Mouse (Mus musculus) kidney, adult 9 months (tissue): ENCODE measurements around the gene Cog5.
"Not testable (repeated sequence)": the region's sequence is repeated elsewhere in the genome, so short reads cannot be mapped to it uniquely, and the experiment has no call there.

Experiments
- DNase-seq: peaks from one replicate; pipeline ENCODE4 v3.0.0; 2022

The Cog5 gene

DNA sequence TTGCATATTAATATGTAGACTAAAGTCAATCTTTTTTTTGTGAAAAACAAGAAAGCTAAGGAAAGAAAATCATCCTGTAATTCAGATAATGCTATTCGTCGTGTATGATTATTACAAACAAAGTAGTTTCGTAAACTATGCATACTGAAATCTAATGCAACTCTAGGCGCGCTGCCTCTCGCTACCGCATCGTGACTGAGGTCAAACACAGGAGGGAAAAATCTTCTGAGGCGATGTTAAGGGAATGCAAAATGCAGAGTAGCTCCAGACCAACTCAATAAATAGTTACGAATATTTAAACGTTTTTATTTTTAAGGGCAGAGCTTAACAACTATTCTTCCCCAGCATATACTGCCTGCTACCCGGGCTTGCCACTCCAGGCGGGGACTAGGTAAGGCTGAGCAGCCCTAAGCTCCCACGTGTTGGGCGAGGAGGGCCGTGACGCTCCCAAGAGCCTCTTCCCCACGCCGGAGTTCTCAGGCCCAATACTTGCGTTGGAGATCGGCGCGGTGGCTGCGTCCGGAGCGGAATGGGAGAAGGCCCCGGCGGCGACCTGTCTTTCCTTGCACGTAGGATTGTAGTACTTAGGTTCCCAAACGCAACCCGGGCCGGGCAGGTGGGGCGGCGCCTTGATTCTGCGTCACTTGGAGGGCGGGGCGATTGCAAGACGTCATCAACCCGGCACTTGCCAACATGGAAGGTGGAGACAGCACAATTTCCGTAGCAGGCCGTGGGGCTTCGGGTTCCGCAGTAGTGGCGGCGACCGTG lies at the start of gene Cog5, which contains the start of gene Dus4l:
Cog5 (plus strand) TSS at position 673 of the 768 bp plus-strand sequence.
Dus4l (minus strand) TSS at position 630 of the 768 bp plus-strand sequence.
- DNase-seq, result peak; percentile 98

DNA sequence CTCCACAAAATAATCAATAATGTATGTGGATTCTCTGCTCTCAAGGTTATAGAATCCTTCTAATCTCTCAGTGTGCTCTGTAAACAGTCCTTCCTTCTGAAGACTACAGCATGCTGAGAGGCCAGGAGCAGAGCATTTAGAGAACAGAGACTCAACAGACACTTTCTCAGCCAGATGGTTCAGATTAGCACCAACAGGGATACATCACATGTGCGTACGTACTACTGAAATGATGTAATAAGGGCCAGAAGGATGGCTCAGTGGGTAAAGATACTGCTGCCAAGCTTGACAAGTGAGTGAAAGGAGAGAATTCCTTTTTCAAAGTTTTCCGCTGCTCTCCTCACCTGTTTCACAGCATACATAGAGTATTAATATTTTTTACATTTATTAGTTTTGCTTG lies 49.8 kb upstream of the Cog5 start:
- DNase-seq, result no peak

- DNase-seq, result no peak
Measured at GRCm38 (mm10) chr12:31608138-31608537, 46.5 kb upstream of the Cog5 start.

DNA sequence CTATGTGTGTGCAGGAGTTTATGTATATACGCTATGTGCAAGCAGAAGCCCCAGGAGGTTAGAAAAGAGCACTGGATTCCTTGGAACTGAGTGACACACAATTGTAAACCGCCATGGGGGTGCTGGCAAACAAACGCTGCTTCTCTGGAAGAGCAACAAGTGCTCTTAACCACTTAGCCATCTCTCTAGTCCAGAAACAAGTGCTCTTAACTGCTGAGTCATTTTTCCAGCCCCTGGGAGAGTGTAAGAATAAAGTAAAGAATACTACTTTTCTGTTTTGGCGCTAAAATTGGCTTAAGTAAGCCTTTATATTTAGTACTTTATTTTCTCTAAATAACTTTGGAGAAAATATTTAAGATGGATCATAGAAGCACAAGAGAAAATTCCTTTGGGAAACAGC lies 41.3 kb upstream of the Cog5 start:
- no peak for DNase-seq

GRCm38 (mm10) chr12:31620106-31620505 lies 34.6 kb upstream of the Cog5 start:
- DNase-seq, result no peak

- DNase-seq, result no peak
Measured at GRCm38 (mm10) chr12:31625016-31625415, 29.7 kb upstream of the Cog5 start.

DNA sequence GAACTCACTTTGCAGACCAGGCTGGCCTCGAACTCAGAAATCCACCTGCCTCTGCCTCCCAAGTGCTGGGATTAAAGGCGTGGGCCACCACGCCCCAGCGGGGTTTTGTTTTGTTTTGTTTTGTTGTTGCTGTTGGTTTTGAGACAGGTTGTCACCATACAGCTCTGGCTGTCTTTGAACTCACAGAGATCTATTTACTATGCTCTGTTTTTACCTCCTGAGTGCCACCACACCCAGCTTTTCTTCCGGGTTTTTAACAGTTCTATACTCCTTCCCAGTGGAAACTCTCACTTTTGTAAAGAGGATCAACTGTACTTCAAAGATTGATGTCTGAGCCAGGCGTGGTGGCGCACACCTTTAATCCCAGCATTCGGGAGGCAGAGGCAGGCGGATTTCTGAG lies 26.3 kb upstream of the Cog5 start:
- DNase-seq, result not testable (repeated sequence)

- DNase-seq, result no peak
Measured at GRCm38 (mm10) chr12:31633970-31634342, 20.7 kb upstream of the Cog5 start.

DNA sequence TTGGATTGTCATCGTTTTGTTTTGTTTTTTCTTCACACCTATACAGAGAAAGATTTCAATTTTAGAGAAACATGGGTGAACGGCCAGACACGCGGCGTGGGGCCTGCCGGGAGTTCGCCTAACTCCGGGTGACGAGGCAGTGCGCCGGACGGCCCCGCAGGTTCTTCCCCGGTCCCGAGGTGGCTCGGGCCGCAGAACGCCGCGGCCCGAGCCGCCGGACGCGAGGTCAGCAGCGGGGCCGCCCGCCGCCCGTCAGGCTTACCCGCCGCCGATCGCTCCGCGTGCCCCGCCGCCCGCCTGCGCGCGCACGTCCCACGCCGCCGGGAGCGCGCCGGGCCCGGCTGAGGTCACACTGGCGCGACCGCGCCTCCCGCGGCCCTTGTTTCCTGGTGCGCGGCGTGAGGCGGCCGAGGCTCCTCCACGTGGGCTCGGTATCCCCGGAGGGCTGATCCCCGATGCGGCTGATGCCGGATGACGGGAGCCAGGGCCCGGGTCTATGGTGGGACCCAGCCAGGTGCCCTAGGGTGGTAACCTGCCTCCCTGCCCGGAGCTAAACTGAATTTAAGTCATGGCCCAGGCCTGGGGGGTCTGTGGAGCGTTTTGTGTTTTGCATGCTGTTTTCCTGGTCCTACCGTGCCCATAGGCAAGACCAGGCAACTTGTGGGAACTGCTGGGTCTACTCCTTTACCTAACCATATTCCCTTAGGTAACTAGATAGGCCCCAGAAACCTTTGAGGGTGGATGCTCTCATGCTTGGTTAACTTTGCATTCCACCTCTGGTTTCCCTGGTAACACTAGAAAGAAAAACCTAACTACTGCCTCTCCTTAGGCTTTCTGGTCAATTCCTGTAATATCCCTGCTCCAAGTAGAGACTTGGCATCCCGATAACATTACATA lies 20.1 kb upstream of the Cog5 start, which contains the start of gene Bcap29:
Bcap29 (minus strand) TSS at position 316 of the 897 bp plus-strand sequence.
- DNase-seq, result peak; percentile 69

GRCm38 (mm10) chr12:31635240-31635607 lies 19.4 kb upstream of the Cog5 start:
- DNase-seq, result no peak

GRCm38 (mm10) chr12:31653611-31654010 lies 1.1 kb upstream of the Cog5 start:
- no peak for DNase-seq

GRCm38 (mm10) chr12:31654965-31655477 lies 352 bp downstream of the Cog5 start:
- no peak for DNase-seq

DNA sequence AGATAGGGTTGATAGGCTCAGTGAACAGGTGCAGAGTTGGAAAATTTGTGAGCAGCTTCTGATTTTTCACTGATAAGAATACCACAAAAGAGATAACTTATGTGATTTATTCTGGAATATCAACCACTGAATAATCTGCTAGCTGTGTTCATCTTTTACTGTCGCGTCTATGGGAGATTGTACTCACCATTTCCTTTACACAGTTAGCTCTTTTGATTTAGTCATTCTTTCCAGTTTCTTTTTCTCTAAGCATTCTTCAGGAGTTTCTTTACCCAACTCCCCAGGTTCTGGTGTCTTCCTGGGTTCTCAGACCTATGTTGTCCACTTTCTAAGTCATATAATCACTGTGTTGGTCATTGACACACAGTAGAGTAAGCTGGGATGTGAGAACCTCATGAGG lies 2.2 kb downstream of the Cog5 start:
- DNase-seq, result no peak

GRCm38 (mm10) chr12:31665999-31666398 lies 11.3 kb downstream of the Cog5 start:
- DNase-seq, result no peak

DNA sequence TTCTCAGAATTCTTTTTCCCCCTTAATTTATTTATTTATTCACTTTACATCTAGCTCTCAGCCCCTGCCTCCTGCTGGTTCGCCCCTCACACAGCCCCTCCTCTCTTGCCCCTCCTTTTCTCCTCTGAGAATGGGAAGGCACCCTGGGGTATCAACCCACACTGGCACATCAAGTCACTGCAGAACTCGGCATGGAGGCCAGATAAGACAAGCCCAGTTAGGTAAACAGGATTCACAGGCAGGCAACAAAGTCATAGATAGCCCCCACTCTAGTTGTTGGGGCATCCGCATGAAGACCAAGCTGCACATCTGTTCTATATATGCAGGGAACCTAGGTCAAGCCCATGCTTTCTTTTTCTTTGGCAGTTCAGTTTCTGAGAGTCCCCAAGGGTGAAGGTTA lies 12.5 kb downstream of the Cog5 start:
- DNase-seq, result no peak

- no peak for DNase-seq
Measured at GRCm38 (mm10) chr12:31686679-31687078, 32.0 kb downstream of the Cog5 start.

- DNase-seq, result no peak
Measured at GRCm38 (mm10) chr12:31693278-31693677, 38.6 kb downstream of the Cog5 start.

DNA sequence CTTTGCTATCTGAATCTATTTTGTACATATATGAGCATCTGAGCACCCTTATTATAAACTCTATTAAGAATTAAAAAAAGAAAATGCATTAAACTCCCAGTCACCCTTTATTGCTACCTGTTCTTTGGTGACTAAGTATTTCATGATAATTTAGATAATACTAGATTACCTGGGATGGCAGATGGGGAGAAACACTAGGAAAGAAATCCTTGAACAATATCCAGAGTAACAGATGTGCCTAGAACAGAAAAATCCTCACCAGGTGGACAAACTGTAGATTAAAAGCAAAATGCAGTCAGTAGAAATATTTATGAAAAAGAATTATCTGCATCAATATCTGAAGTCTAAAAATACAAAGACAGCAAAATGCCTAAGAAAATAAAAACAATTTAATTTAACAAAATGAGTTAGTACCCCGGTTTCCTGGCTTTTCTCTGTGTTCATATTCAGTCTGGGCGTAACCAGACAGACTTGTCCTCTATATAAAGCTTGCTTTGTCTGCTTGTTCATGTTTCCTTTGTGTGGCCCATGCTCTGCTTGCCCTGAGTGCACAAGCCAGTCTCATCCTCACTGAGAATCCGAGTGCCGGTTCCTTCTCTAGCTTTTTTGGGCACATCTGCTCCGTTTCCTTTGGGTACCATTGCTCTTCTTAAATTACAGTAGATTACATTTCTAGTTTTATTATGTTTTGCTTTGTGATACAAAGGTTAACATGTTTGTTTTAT lies 46.1 kb downstream of the Cog5 start:
- no peak for DNase-seq

GRCm38 (mm10) chr12:31701411-31701810 lies 46.7 kb downstream of the Cog5 start:
- no peak for DNase-seq

GRCm38 (mm10) chr12:31703904-31704303 lies 49.2 kb downstream of the Cog5 start:
- DNase-seq, result no peak

DNA sequence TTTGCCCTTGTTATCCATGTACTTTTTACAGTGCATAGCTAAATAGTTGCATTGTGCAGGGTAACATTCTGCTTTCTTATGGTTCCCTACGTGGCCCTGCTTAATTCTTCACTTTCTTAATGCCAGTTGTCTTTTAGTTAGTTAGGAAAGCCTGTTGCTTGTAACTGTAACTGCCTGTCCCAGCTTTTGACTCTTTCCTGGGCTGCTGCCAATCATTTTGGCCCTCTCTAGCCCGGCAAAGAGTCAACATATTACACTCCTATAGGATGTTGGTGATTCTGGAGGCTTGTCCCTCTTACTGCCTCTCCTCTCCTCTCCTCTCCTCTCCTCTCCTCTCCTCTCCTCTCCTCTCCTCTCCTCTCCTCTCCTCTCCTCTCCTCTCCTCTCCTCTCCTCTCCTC lies 51.5 kb downstream of the Cog5 start:
- no peak for DNase-seq

- no peak for DNase-seq
Measured at GRCm38 (mm10) chr12:31707531-31707930, 52.9 kb downstream of the Cog5 start.

DNA sequence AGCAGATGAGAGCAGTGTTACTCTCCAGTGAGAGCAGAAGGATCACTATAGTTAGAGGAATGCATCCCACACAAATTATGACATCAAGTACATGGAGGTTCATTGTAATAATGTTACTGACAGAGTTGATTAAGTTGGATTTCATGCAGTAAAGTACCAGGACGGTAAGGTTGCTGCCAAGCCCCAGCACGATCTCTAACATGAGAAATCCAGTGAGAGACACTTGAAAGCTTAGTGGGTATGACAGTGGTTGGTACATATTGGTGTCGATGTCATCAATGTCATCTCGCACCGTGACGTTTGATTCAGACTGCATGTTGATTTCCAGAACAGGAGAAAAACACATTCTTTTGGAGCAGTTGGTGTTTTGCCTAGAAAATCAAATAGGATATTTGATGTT lies 55.0 kb downstream of the Cog5 start:
- no peak for DNase-seq
